Mouse (Mus musculus): ENCODE measurements at regions not wholly inside any gene's neighbourhood (a gene's known extent, or its start where the extent isn't known, plus 50 kb on each side); places are given as distances from the start of the nearest gene placed in this dataset.
A peak's percentile ranks its signal among the peaks of the same experiment; 100 is the strongest.

DNA sequence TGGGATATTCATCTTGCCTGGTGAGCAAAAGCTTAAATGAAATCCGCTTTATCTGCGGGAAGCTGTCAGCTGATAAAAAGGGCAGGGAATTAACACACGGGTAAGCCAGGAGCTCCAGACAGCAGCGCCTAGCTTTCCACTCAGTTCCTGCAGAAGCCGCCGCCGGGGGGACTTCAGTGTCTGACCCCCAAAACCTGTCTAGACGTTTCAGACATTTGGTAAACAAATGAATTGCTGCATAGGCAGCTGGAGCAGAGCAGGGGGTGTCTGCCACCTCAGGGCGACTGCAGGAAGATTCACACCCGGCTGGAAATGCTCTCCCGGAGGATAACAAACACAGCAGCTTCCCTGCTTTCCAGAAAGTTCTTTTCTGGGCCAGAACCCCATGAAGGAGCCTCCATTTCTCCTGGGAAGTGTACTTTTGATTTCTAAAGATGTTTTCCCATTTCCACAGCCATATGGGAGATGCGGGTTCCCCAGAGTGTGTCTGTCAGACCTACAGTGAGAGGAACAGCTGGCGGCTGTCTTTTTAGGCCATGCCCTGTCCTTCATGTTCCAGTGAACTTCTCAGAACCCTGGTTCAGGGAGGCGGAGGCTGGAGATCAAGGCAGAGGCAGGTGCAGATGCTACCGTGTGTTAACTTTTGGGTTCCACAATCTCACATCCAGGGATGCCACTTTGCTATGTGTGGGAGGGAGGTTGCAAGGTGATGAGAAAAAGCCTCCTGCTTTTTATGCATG is 58.7 kb upstream of the Pmepa1 start:
- peak overlapping the region; percentile 52; the same call in 1 of the 2 replicates for H3K4me2 ChIP-seq (ENCODE audit: low read depth, low read length)
- H3K27ac ChIP-seq (ENCODE audit: low read depth): peak overlapping the region; percentile 59
- H3K36me3 ChIP-seq (replicated peaks; ENCODE audit: control insufficient read depth, insufficient read depth, low read length): no peaks in the 10 kb centered on the region
- no peak for ATAC-seq (ENCODE audit: insufficient read depth, low read depth)
- peaks cover 40% of the 10 kb centered on the region for H3K4me1 ChIP-seq (ENCODE audit: control insufficient read depth, insufficient read depth)
- H3K27me3 ChIP-seq (ENCODE audit: control insufficient read depth, insufficient read depth, low read length): no peaks in the 10 kb centered on the region
- DNase-seq (ENCODE audit: low spot score): no peak
- no peak overlapping the region for H3K9ac ChIP-seq (replicated peaks; ENCODE audit: low read depth, low read length)
- TF ChIP-seq EP300 (IDR thresholded peaks at IDR 0.05; ENCODE audit: low read depth) (no peak), CTCF (IDR thresholded peaks at IDR 0.05; ENCODE audit: low read depth) (no peak)
- 34% methylated on average over 15 of the region's 15 CpGs for WGBS
- no peak overlapping the region for H3K4me3 ChIP-seq (ENCODE audit: low read depth, low read length)
- H3K9me3 ChIP-seq (replicated peaks; ENCODE audit: control insufficient read depth, low read length): no peaks in the 10 kb centered on the region

- no peaks in the 10 kb centered on the region for H3K9me3 ChIP-seq (replicated peaks; ENCODE audit: control insufficient read depth, low read length)
- H3K4me2 ChIP-seq (ENCODE audit: low read depth, low read length): peak overlapping the region; percentile 52
- TF ChIP-seq CTCF (IDR thresholded peaks at IDR 0.05; ENCODE audit: low read depth): no peak
- TF ChIP-seq EP300 (IDR thresholded peaks at IDR 0.05; ENCODE audit: low read depth): no peak
- ATAC-seq (ENCODE audit: insufficient read depth, low read depth) (peak; percentile 76), DNase-seq (ENCODE audit: low spot score) (peak; percentile 80)
- H3K36me3 ChIP-seq (replicated peaks; ENCODE audit: control insufficient read depth, insufficient read depth, low read length): no peaks in the 10 kb centered on the region
- no peaks in the 10 kb centered on the region for H3K27me3 ChIP-seq (ENCODE audit: control insufficient read depth, insufficient read depth, low read length)
- peak overlapping the region; percentile 59 for H3K27ac ChIP-seq (ENCODE audit: low read depth)
- H3K9ac ChIP-seq (replicated peaks; ENCODE audit: low read depth, low read length): 0 out of 2 replicates have a peak overlapping the region, but pooled peaks have one; percentile 17
- H3K4me3 ChIP-seq (ENCODE audit: low read depth, low read length): no peak overlapping the region
- peaks cover 48% of the 10 kb centered on the region for H3K4me1 ChIP-seq (ENCODE audit: control insufficient read depth, insufficient read depth)
- 3% methylated on average over 10 of the region's 10 CpGs for WGBS
Observed at GRCm38 (mm10) chr2:173335859-173336258, 59.5 kb upstream of the Pmepa1 start.

DNA sequence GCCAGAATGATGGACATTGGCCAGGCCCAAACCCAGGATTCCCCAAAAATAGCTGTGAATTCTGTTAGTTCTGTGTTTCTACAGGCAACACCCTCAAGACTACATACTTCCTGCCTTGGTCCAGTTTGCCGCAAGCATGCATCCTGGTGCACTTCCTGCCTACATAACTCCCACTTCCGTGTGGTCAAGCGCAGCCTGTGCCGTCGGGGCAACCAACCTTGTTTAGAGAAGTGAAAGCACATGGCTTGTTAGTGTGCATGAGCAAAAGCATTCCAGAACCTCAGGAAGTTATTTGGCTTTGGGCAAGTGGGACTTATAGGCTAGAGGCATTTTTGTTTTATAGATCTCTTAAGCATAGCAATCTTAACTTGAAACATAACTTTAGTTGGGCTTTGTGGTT is 61.3 kb upstream of the Pmepa1 start:
- no peak overlapping the region for H3K9ac ChIP-seq (replicated peaks; ENCODE audit: low read depth, low read length)
- DNase-seq (ENCODE audit: low spot score) (no peak), ATAC-seq (ENCODE audit: insufficient read depth, low read depth) (no peak)
- WGBS: 57% methylated on average over 5 of the region's 5 CpGs
- no peaks in the 10 kb centered on the region for H3K27me3 ChIP-seq (ENCODE audit: control insufficient read depth, insufficient read depth, low read length)
- TF ChIP-seq EP300 (IDR thresholded peaks at IDR 0.05; ENCODE audit: low read depth): no peak
- no peak for TF ChIP-seq CTCF (IDR thresholded peaks at IDR 0.05; ENCODE audit: low read depth)
- no peaks in the 10 kb centered on the region for H3K9me3 ChIP-seq (replicated peaks; ENCODE audit: control insufficient read depth, low read length)
- H3K27ac ChIP-seq (ENCODE audit: low read depth): no peak overlapping the region
- H3K4me2 ChIP-seq (ENCODE audit: low read depth, low read length): no peak overlapping the region
- peaks cover 50% of the 10 kb centered on the region for H3K4me1 ChIP-seq (ENCODE audit: control insufficient read depth, insufficient read depth)
- no peaks in the 10 kb centered on the region for H3K36me3 ChIP-seq (replicated peaks; ENCODE audit: control insufficient read depth, insufficient read depth, low read length)
- H3K4me3 ChIP-seq (ENCODE audit: low read depth, low read length): no peak overlapping the region

GRCm38 (mm10) chr2:173338671-173339070 is 62.3 kb upstream of the Pmepa1 start:
- Histone ChIP-seq H3K9me3 (replicated peaks; ENCODE audit: control insufficient read depth, low read length) (no peaks in the 10 kb centered on the region), H3K27ac (ENCODE audit: low read depth) (peak overlapping the region; percentile 9), H3K9ac (replicated peaks; ENCODE audit: low read depth, low read length) (no peak overlapping the region), H3K27me3 (ENCODE audit: control insufficient read depth, insufficient read depth, low read length) (no peaks in the 10 kb centered on the region), H3K4me1 (ENCODE audit: control insufficient read depth, insufficient read depth) (peaks cover 55% of the 10 kb centered on the region), H3K4me3 (ENCODE audit: low read depth, low read length) (no peak overlapping the region), H3K36me3 (replicated peaks; ENCODE audit: control insufficient read depth, insufficient read depth, low read length) (no peaks in the 10 kb centered on the region), H3K4me2 (ENCODE audit: low read depth, low read length) (no peak overlapping the region)
- DNase-seq (ENCODE audit: low spot score): peak; percentile 47
- TF ChIP-seq CTCF (IDR thresholded peaks at IDR 0.05; ENCODE audit: low read depth): no peak
- ATAC-seq (ENCODE audit: insufficient read depth, low read depth): peak; percentile 18; the same call in 1 of the 2 replicates
- 49% methylated on average over 5 of the region's 5 CpGs for WGBS

- H3K27ac ChIP-seq (ENCODE audit: low read depth): peak overlapping the region; percentile 9
Observed at GRCm38 (mm10) chr2:173339211-173339610, 62.9 kb upstream of the Pmepa1 start.

More at GRCm38 (mm10) chr2:173339211-173339610, 62.9 kb upstream of the Pmepa1 start:
- WGBS: 77% methylated on average over 3 of the region's 3 CpGs
- no peak overlapping the region for H3K4me3 ChIP-seq (ENCODE audit: low read depth, low read length)
- peaks cover 50% of the 10 kb centered on the region for H3K4me1 ChIP-seq (ENCODE audit: control insufficient read depth, insufficient read depth)
- no peaks in the 10 kb centered on the region for H3K36me3 ChIP-seq (replicated peaks; ENCODE audit: control insufficient read depth, insufficient read depth, low read length)
- H3K9ac ChIP-seq (replicated peaks; ENCODE audit: low read depth, low read length): no peak overlapping the region
- ATAC-seq (ENCODE audit: insufficient read depth, low read depth) (no peak), DNase-seq (ENCODE audit: low spot score) (no peak)
- TF ChIP-seq EP300 (IDR thresholded peaks at IDR 0.05; ENCODE audit: low read depth) (no peak), CTCF (IDR thresholded peaks at IDR 0.05; ENCODE audit: low read depth) (no peak)
- H3K9me3 ChIP-seq (replicated peaks; ENCODE audit: control insufficient read depth, low read length): 0 out of 2 replicates have a peak, but pooled peaks cover 1% of the 10 kb centered on the region
- H3K27me3 ChIP-seq (ENCODE audit: control insufficient read depth, insufficient read depth, low read length): no peaks in the 10 kb centered on the region
- no peak overlapping the region for H3K4me2 ChIP-seq (ENCODE audit: low read depth, low read length)
